Mouse (Mus musculus) mammary gland, adult 2 months (tissue): ENCODE measurements around the gene Abcc1. TPM values are rescaled to one million over a fixed set of nuclear protein-coding genes. Genes with fewer than 3 reads are reported as not detected.

Experiments
- polyA plus RNA-seq: library from polyadenylated mRNA; depleted of rRNA; stranded (reverse); fragments of >200 nt; gene quantifications from 2 replicates; pipeline ENCODE4 v1.2.3, GENCODE M21; 2012; ENCODE audit warnings: low replicate concordance; rRNA removed

The Abcc1 gene
- 42.9 and 62.8 TPM in 2 replicates for polyA plus RNA-seq

GRCm38 (mm10) chr16:14361362-14362098 is at the start of gene Abcc1:
Gene Abcc1 (plus strand): TSS chr16:14361558.

GRCm38 (mm10) chr16:14316884-14317876 is 44.2 kb upstream of the Abcc1 start, which contains the start of gene Fopnl:
Gene Fopnl (minus strand): TSS chr16:14317405.

Other genes starting within 250 kb of the Abcc1 start
- gene Nde1, start 198.3 kb upstream of the Abcc1 start, polyA plus RNA-seq: 33.7 and 39.4 TPM in 2 replicates
- 11.0 and 19.7 TPM in 2 replicates for gene Marf1, start 198.2 kb upstream of the Abcc1 start, polyA plus RNA-seq
- 10.7 and 15.0 TPM in 2 replicates for gene Myh11, start 70.2 kb upstream of the Abcc1 start, polyA plus RNA-seq
- gene Fopnl, start 44.2 kb upstream of the Abcc1 start, polyA plus RNA-seq: 30.9 and 69.0 TPM in 2 replicates
- not detected in 2 replicates for gene A630010A05Rik, start 200.8 kb downstream of the Abcc1 start, polyA plus RNA-seq